8 mouse cellular contexts compared by ENCODE assay signal in genomic region chr19:57724920-57725319, GRCm38 (mm10).
A peak's percentile ranks its signal among the peaks of the same experiment; 100 is the strongest.
DNase-seq lines count a peak whose midpoint lies in the region; ATAC-seq and TF ChIP-seq lines count a peak whose summit lies in the region.

No protein-coding gene starts in this region.

- WGBS in kidney, embryonic 16.5 days = 83% methylated on average over 6 of the region's 6 CpGs
- 82% methylated on average over 6 of the region's 6 CpGs for WGBS in midbrain, postnatal 0 days

- peak; percentile 84 to 98 (median 94) for TF ChIP-seq CTCF in MEL (IDR thresholded peaks at IDR 0.05 in 2 of 3, conservative IDR thresholded peaks at IDR 0.05 in 1 of 3; ENCODE audit: control insufficient read depth in 1 of 3, insufficient read depth in 1 of 3, low read depth in 2 of 3, low read length in 3 of 3, poor library complexity in 1 of 3, severe bottlenecking in 1 of 3)
- peak; percentile 48 for TF ChIP-seq CTCF in midbrain, postnatal 0 days (IDR thresholded peaks at IDR 0.05)

- H3K27ac ChIP-seq in kidney, embryonic 16.5 days (ENCODE audit: low read length) = no peak overlapping the region
- no peak overlapping the region for H3K27ac ChIP-seq in MEL (ENCODE audit: control insufficient read depth, low read depth, low read length)
- H3K27ac ChIP-seq in midbrain, postnatal 0 days (ENCODE audit: low read depth, low read length) = 0 out of 2 replicates have a peak overlapping the region, but pooled peaks have one; percentile 18

- no peak overlapping the region for H3K9ac ChIP-seq in kidney, embryonic 16.5 days (replicated peaks; ENCODE audit: low read length)
- no peak overlapping the region for H3K9ac ChIP-seq in MEL (ENCODE audit: control insufficient read depth, low read depth, low read length, poor library complexity, severe bottlenecking)
- no peak overlapping the region for H3K9ac ChIP-seq in midbrain, postnatal 0 days (replicated peaks; ENCODE audit: low read length, poor library complexity, severe bottlenecking)

- peak; percentile 26 for TF ChIP-seq RAD21 in MEL (IDR thresholded peaks at IDR 0.05; ENCODE audit: low read depth, low read length)

- TF ChIP-seq POLR2A in MEL (IDR thresholded peaks at IDR 0.05; ENCODE audit: control insufficient read depth in 1 of 2, insufficient read depth in 1 of 2, low read depth in 1 of 2, low read length in 2 of 2, poor library complexity in 1 of 2) = no peak

- H3K27me3 ChIP-seq in kidney, embryonic 16.5 days (ENCODE audit: insufficient read depth, low read length) = no peaks in the 10 kb centered on the region
- no peaks in the 10 kb centered on the region for H3K27me3 ChIP-seq in MEL (ENCODE audit: control insufficient read depth in 1 of 2, insufficient read depth in 2 of 2, low read length in 2 of 2)
- no peaks in the 10 kb centered on the region for H3K27me3 ChIP-seq in midbrain, postnatal 0 days (ENCODE audit: insufficient read depth, low read length)

- no peak overlapping the region for H3K4me3 ChIP-seq in kidney, embryonic 16.5 days (ENCODE audit: low read length)
- H3K4me3 ChIP-seq in MEL (ENCODE audit: control insufficient read depth in 1 of 2, insufficient read depth in 1 of 2, low read depth in 2 of 2, low read length in 2 of 2) = no peak overlapping the region
- H3K4me3 ChIP-seq in midbrain, postnatal 0 days (ENCODE audit: low read depth, low read length) = no peak overlapping the region

- peak; percentile 60 for DNase-seq in kidney, adult 18-20 months
- peak; percentile 77 for DNase-seq in MEL (ENCODE audit: low read depth, low spot score)
- peak; percentile 39 for DNase-seq in c-Kit-positive CD71-positive TER-119-negative erythroid progenitor cells, embryonic 14.5 days (ENCODE audit: low read depth)
- peak; percentile 43 for DNase-seq in kidney, postnatal 14 days
- DNase-seq in midbrain, postnatal 0 days (ENCODE audit: low spot score) = no peak
- DNase-seq in thymus, postnatal 36 days = peak; percentile 60 to 61
- DNase-seq in layer of hippocampus, adult 8-10 months (ENCODE audit: low spot score in 2 of 2) = no peak

- H3K9me3 ChIP-seq in kidney, embryonic 16.5 days (ENCODE audit: low read length) = no peaks in the 10 kb centered on the region
- H3K9me3 ChIP-seq in MEL (replicated peaks; ENCODE audit: insufficient read depth, low read length) = no peaks in the 10 kb centered on the region
- no peaks in the 10 kb centered on the region for H3K9me3 ChIP-seq in midbrain, postnatal 0 days (ENCODE audit: low read length)

- no peak for ATAC-seq in kidney, embryonic 16.5 days (ENCODE audit: low FRiP score, low TSS enrichment)
- no peak for ATAC-seq in midbrain, postnatal 0 days (ENCODE audit: low FRiP score)

- TF ChIP-seq EP300 in MEL (IDR thresholded peaks at IDR 0.05; ENCODE audit: low read depth in 1 of 2, low read length in 2 of 2) = no peak

- H3K4me1 ChIP-seq in kidney, embryonic 16.5 days (ENCODE audit: insufficient read depth, low read length) = no peaks in the 10 kb centered on the region
- H3K4me1 ChIP-seq in MEL (ENCODE audit: control insufficient read depth in 1 of 2, insufficient read depth in 2 of 2, low read length in 2 of 2) = peaks cover 0 to under 1% of the 10 kb centered on the region in 2 experiments; a peak in 1 of 4 replicates
- peaks cover 2% of the 10 kb centered on the region; the same call in 1 of the 2 replicates for H3K4me1 ChIP-seq in midbrain, postnatal 0 days (ENCODE audit: insufficient read depth, low read length)

- H3K36me3 ChIP-seq in kidney, embryonic 16.5 days (ENCODE audit: insufficient read depth, low read length) = no peaks in the 10 kb centered on the region
- no peaks in the 10 kb centered on the region for H3K36me3 ChIP-seq in MEL (ENCODE audit: control insufficient read depth in 1 of 2, insufficient read depth in 2 of 2, low read length in 2 of 2)
- no peaks in the 10 kb centered on the region for H3K36me3 ChIP-seq in midbrain, postnatal 0 days (ENCODE audit: insufficient read depth, low read length)

- no peaks in the 10 kb centered on the region for H3K79me2 ChIP-seq in MEL (ENCODE audit: control insufficient read depth, insufficient read depth, low read length, poor library complexity)

- H3K4me2 ChIP-seq in kidney, embryonic 16.5 days (replicated peaks; ENCODE audit: low read depth, low read length) = no peak overlapping the region
- no peak overlapping the region for H3K4me2 ChIP-seq in midbrain, postnatal 0 days (ENCODE audit: low read depth, low read length, poor library complexity, severe bottlenecking)

TF ChIP-seq in MEL, 35 proteins besides CTCF, POLR2A, EP300 and RAD21:
- no peak for TF ChIP-seq POLR2AphosphoS5 (IDR thresholded peaks at IDR 0.05; ENCODE audit: borderline replicate concordance, low read depth, low read length)
- TF ChIP-seq SMC3 (IDR thresholded peaks at IDR 0.05; ENCODE audit: low read depth, low read length) = peak; percentile 53

Comparison
In these comparisons a context has a peak if more than half of its experiments do, and no peak if none do; other contexts are left out.
1. DNase-seq: peak in kidney, adult 18-20 months (single experiment), MEL (single experiment), c-Kit-positive CD71-positive TER-119-negative erythroid progenitor cells, embryonic 14.5 days (single experiment), kidney, postnatal 14 days (single experiment) and thymus, postnatal 36 days (2 of 2); none in midbrain, postnatal 0 days (single experiment) and layer of hippocampus, adult 8-10 months (0 of 2).